Mouse (Mus musculus) cerebellum, adult 2 months (tissue): Measurements from ENCODE around the gene Tle2.

Experiments
- CTCF ChIP-seq: fragments of 200-500 bp; IDR thresholded peaks from 2 replicates; pipeline ENCODE4 v1.5.1; 2011; ENCODE audit warnings: low read depth, mild to moderate bottlenecking, control low read depth, low read length, moderate library complexity, borderline replicate concordance; ENCODE audit not compliant: insufficient read depth
- POLR2A ChIP-seq: fragments of 200-500 bp; IDR thresholded peaks from 2 replicates; pipeline ENCODE4 v1.6.1; 2011; ENCODE audit warnings: low read length, control low read depth, borderline replicate concordance; ENCODE audit not compliant: insufficient read depth

- TF ChIP-seq CTCF (no peak), POLR2A (no peak)
Measured at GRCm38 (mm10) chr10:81598871-81599270, 24.5 kb downstream of the Tle2 start.
